Mouse (Mus musculus) forebrain, embryonic 12.5 days (tissue): ENCODE data around the gene Esyt2. TPM values are rescaled to one million over a fixed set of nuclear protein-coding genes. Genes with fewer than 3 reads are reported as not detected.
"Not testable (repeated sequence)": the region's sequence is repeated elsewhere in the genome, so short reads cannot be mapped to it uniquely, and the experiment has no call there.

ENCODE experiments used
- ATAC-seq: fragments of 200-750 bp; cut with Nextera tagmentation; 2 replicates; pipeline ENCODE4 v1.8.0; 2017; ENCODE audit warnings: moderate TSS enrichment; ENCODE audit not compliant: low FRiP score
- H3K27ac ChIP-seq: fragments of 300-500 bp; sonication (generic); 2 replicates; pipeline ENCODE4 v1.5.1; 2016; ENCODE audit warnings: mild to moderate bottlenecking
- H3K27me3 ChIP-seq: fragments of 300-500 bp; sonication (generic); 2 replicates; pipeline ENCODE4 v1.6.1; 2016; ENCODE audit warnings: mild to moderate bottlenecking
- H3K36me3 ChIP-seq: fragments of 300-500 bp; sonication (generic); replicated peaks from 2 replicates; pipeline ENCODE4 v1.6.1; 2016; ENCODE audit warnings: mild to moderate bottlenecking
- H3K4me1 ChIP-seq: fragments of 300-500 bp; sonication (generic); 2 replicates; pipeline ENCODE4 v1.6.1; 2016
- H3K4me2 ChIP-seq: fragments of 300-500 bp; sonication (generic); 2 replicates; pipeline ENCODE4 v1.6.1; 2016; ENCODE audit warnings: mild to moderate bottlenecking, moderate library complexity
- H3K4me3 ChIP-seq: fragments of 300-500 bp; sonication (generic); replicated peaks from 2 replicates; pipeline ENCODE4 v1.5.1; 2016; ENCODE audit warnings: mild to moderate bottlenecking
- H3K9ac ChIP-seq: fragments of 300-500 bp; sonication (generic); 2 replicates; pipeline ENCODE4 v1.6.1; 2016; ENCODE audit warnings: mild to moderate bottlenecking
- H3K9me3 ChIP-seq: fragments of 300-500 bp; sonication (generic); 2 replicates; pipeline ENCODE4 v1.6.1; 2016
- WGBS: fragments of 180-500 bp; shearing (Covaris S2); methylation state at CpG from one replicate; pipeline ENCODE4 v1.1.7; 2016; 5-methylcytosine and 5-hydroxymethylcytosine counted together
- polyA plus RNA-seq: library from polyadenylated mRNA; unstranded; fragments of >200 nt; fragmentation: Nextera tagmentation; extraction: Ambion mirVana; gene quantifications from 2 replicates; pipeline ENCODE4 v1.2.1, GENCODE M21; 2016

Gene Esyt2
- polyA plus RNA-seq, 1 experiment from 2014 or later, result 17.2 TPM

GRCm38 (mm10) chr12:116264756-116265155 is 16.2 kb upstream of the Esyt2 start:
- Histone ChIP-seq H3K27ac (no peak overlapping the region), H3K4me1 (peaks cover 6% of the 10 kb centered on the region; the same call in 1 of the 2 replicates), H3K9me3 (no peaks in the 10 kb centered on the region), H3K4me2 (no peak overlapping the region), H3K4me3 (no peak overlapping the region), H3K27me3 (no peaks in the 10 kb centered on the region), H3K36me3 (no peaks in the 10 kb centered on the region), H3K9ac (no peak overlapping the region)
- ATAC-seq, result no peak
- WGBS, result 85% methylated on average over 2 of the region's 2 CpGs

GRCm38 (mm10) chr12:116265275-116265674 is 15.7 kb upstream of the Esyt2 start:
- Histone ChIP-seq H3K27me3 (no peaks in the 10 kb centered on the region), H3K27ac (no peak overlapping the region), H3K9ac (no peak overlapping the region), H3K9me3 (no peaks in the 10 kb centered on the region), H3K4me3 (no peak overlapping the region), H3K36me3 (no peaks in the 10 kb centered on the region), H3K4me2 (no peak overlapping the region), H3K4me1 (peaks cover 6% of the 10 kb centered on the region; the same call in 1 of the 2 replicates)
- ATAC-seq, result no peak
- WGBS, result 83% methylated on average over 2 of the region's 2 CpGs

- WGBS, result 86% methylated on average over 5 of the region's 5 CpGs
- H3K4me3 ChIP-seq, result no peak overlapping the region
- H3K4me1 ChIP-seq, result no peaks in the 10 kb centered on the region
- no peak overlapping the region for H3K4me2 ChIP-seq
- no peak overlapping the region for H3K27ac ChIP-seq
- H3K9ac ChIP-seq, result no peak overlapping the region
- no peaks in the 10 kb centered on the region for H3K9me3 ChIP-seq
- no peaks in the 10 kb centered on the region for H3K27me3 ChIP-seq
- ATAC-seq, result no peak
- no peaks in the 10 kb centered on the region for H3K36me3 ChIP-seq
These were observed 11.5 kb upstream of the Esyt2 start for GRCm38 (mm10) chr12:116269450-116269849.

GRCm38 (mm10) chr12:116270538-116270937 is 10.5 kb upstream of the Esyt2 start:
- no peak for ATAC-seq
- H3K9ac ChIP-seq, result no peak overlapping the region
- WGBS, result 86% methylated on average over 1 of the region's 1 CpGs

GRCm38 (mm10) chr12:116271071-116271470 is 9.9 kb upstream of the Esyt2 start:
- Histone ChIP-seq H3K9ac (no peak overlapping the region), H3K27ac (no peak overlapping the region), H3K4me2 (no peak overlapping the region), H3K27me3 (no peaks in the 10 kb centered on the region), H3K36me3 (no peaks in the 10 kb centered on the region), H3K4me1 (no peaks in the 10 kb centered on the region), H3K9me3 (no peaks in the 10 kb centered on the region), H3K4me3 (no peak overlapping the region)
- 97% methylated on average over 2 of the region's 2 CpGs for WGBS
- no peak for ATAC-seq

More at GRCm38 (mm10) chr12:116270538-116270937, 10.5 kb upstream of the Esyt2 start:
- H3K4me1 ChIP-seq, result no peaks in the 10 kb centered on the region
- H3K27me3 ChIP-seq, result no peaks in the 10 kb centered on the region
- no peak overlapping the region for H3K4me3 ChIP-seq
- H3K27ac ChIP-seq, result no peak overlapping the region
- H3K4me2 ChIP-seq, result no peak overlapping the region
- H3K36me3 ChIP-seq, result no peaks in the 10 kb centered on the region
- no peaks in the 10 kb centered on the region for H3K9me3 ChIP-seq

- no peak for ATAC-seq
- Histone ChIP-seq H3K27ac (no peak overlapping the region), H3K9ac (no peak overlapping the region), H3K4me2 (no peak overlapping the region), H3K4me3 (no peak overlapping the region), H3K36me3 (no peaks in the 10 kb centered on the region), H3K27me3 (no peaks in the 10 kb centered on the region), H3K4me1 (no peaks in the 10 kb centered on the region), H3K9me3 (no peaks in the 10 kb centered on the region)
- 64% methylated on average over 1 of the region's 1 CpGs for WGBS
These were observed 7.3 kb upstream of the Esyt2 start for GRCm38 (mm10) chr12:116273733-116274132.

GRCm38 (mm10) chr12:116275086-116275485 is 5.9 kb upstream of the Esyt2 start, which contains the start of gene Gm11027:
Gene Gm11027, plus strand, starts transcription at chr12:116275386.
- H3K27me3 ChIP-seq, ATAC-seq, H3K36me3 ChIP-seq, H3K27ac ChIP-seq, H3K4me2 ChIP-seq, H3K4me1 ChIP-seq, H3K4me3 ChIP-seq, H3K9ac ChIP-seq, H3K9me3 ChIP-seq: not testable (repeated sequence)
- 83% methylated on average over 2 of the region's 2 CpGs for WGBS

GRCm38 (mm10) chr12:116275631-116276030 is 5.4 kb upstream of the Esyt2 start:
- WGBS, result 91% methylated on average over 4 of the region's 4 CpGs
- no peak overlapping the region for H3K4me3 ChIP-seq
- no peak for ATAC-seq
- H3K9me3 ChIP-seq, result no peaks in the 10 kb centered on the region
- H3K4me2 ChIP-seq, result no peak overlapping the region
- H3K27me3 ChIP-seq, result no peaks in the 10 kb centered on the region
- H3K36me3 ChIP-seq, result no peaks in the 10 kb centered on the region
- no peak overlapping the region for H3K9ac ChIP-seq
- peaks cover 4% of the 10 kb centered on the region for H3K4me1 ChIP-seq
- no peak overlapping the region for H3K27ac ChIP-seq

GRCm38 (mm10) chr12:116276961-116277360 is 4.0 kb upstream of the Esyt2 start:
- no peak overlapping the region for H3K4me3 ChIP-seq
- no peaks in the 10 kb centered on the region for H3K36me3 ChIP-seq
- ATAC-seq, result no peak
- no peak overlapping the region for H3K27ac ChIP-seq
- H3K9ac ChIP-seq, result no peak overlapping the region
- 69% methylated on average over 2 of the region's 2 CpGs for WGBS
- H3K27me3 ChIP-seq, result no peaks in the 10 kb centered on the region
- H3K4me1 ChIP-seq, result peaks cover 7% of the 10 kb centered on the region
- H3K9me3 ChIP-seq, result no peaks in the 10 kb centered on the region
- H3K4me2 ChIP-seq, result no peak overlapping the region

GRCm38 (mm10) chr12:116278541-116278940 is 2.5 kb upstream of the Esyt2 start:
- Histone ChIP-seq H3K4me2 (no peak overlapping the region), H3K36me3 (no peaks in the 10 kb centered on the region), H3K4me1 (peaks cover 10% of the 10 kb centered on the region), H3K9ac (no peak overlapping the region), H3K9me3 (no peaks in the 10 kb centered on the region), H3K4me3 (no peak overlapping the region), H3K27ac (no peak overlapping the region), H3K27me3 (no peaks in the 10 kb centered on the region)
- ATAC-seq, result no peak
- 91% methylated on average over 1 of the region's 1 CpGs for WGBS

GRCm38 (mm10) chr12:116279181-116279580 is 1.8 kb upstream of the Esyt2 start:
- no peak for ATAC-seq
- H3K4me3 ChIP-seq, result no peak overlapping the region

GRCm38 (mm10) chr12:116280149-116280652 is 795 bp upstream of the Esyt2 start:
- H3K36me3 ChIP-seq, result no peaks in the 10 kb centered on the region
- H3K4me2 ChIP-seq, result peak overlapping the region; percentile 94
- no peaks in the 10 kb centered on the region for H3K27me3 ChIP-seq
- H3K9me3 ChIP-seq, result no peaks in the 10 kb centered on the region
- ATAC-seq, result no peak
- H3K4me1 ChIP-seq, result peaks cover 10% of the 10 kb centered on the region
- H3K27ac ChIP-seq, result peak overlapping the region; percentile 94
- 1% methylated on average over 7 of the region's 7 CpGs for WGBS
- H3K4me3 ChIP-seq, result peak overlapping the region; percentile 94
- H3K9ac ChIP-seq, result peak overlapping the region; percentile 96

More at GRCm38 (mm10) chr12:116279181-116279580, 1.8 kb upstream of the Esyt2 start:
- Histone ChIP-seq H3K27me3 (no peaks in the 10 kb centered on the region), H3K27ac (no peak overlapping the region), H3K4me2 (no peak overlapping the region), H3K4me1 (peaks cover 10% of the 10 kb centered on the region), H3K36me3 (no peaks in the 10 kb centered on the region), H3K9ac (no peak overlapping the region), H3K9me3 (no peaks in the 10 kb centered on the region)
- WGBS, result 90% methylated on average over 2 of the region's 2 CpGs
